Mouse (Mus musculus) left cerebral cortex, adult 2 months (tissue): ENCODE results near the gene Lsamp. TPM values are rescaled to one million over a fixed set of nuclear protein-coding genes. Genes with fewer than 3 reads are reported as not detected.

Experiments used
- DNase-seq, 2 experiments: peaks; one replicate each; pipeline ENCODE4 v3.0.0; 2021 to 2022; ENCODE audit warnings: low spot score in 2 of 2, mixed read lengths in 1 of 2; ENCODE audit errors: extremely low spot score in 1 of 2
- H3K27ac ChIP-seq: fragments of 200-600 bp; 2 replicates; pipeline ENCODE4 v1.8.1; 2022
- H3K4me3 ChIP-seq: fragments of 200-600 bp; 2 replicates; pipeline ENCODE4 v1.8.1; 2022
- CTCF ChIP-seq: fragments of 200-600 bp; IDR thresholded peaks from 2 replicates; pipeline ENCODE4 v1.8.1; 2022; ENCODE audit warnings: antibody characterized with exemption, mild to moderate bottlenecking, moderate library complexity
- intact Hi-C: fragments of 180-260 bp; cut with DNase I; formaldehyde crosslinking; loops from one replicate; pipeline ENCODE4 v1.15.1; 2025
- total RNA-seq, 2 experiments: library from RNA; stranded (reverse); gene quantifications; 2 replicates each; pipeline ENCODE4 v1.2.3; 2021

Gene Lsamp
- total RNA-seq, 2 experiments from 2014 or later = 245 to 265 TPM

- intact Hi-C loops = no loop called here
- H3K27ac ChIP-seq = no peak overlapping the region
- TF ChIP-seq CTCF = no peak
Measured at GRCm38 (mm10) chr16:40294296-40294882, 310.2 kb downstream of the Lsamp start.

GRCm38 (mm10) chr16:40295240-40295639 lies 311.1 kb downstream of the Lsamp start:
- Histone ChIP-seq H3K4me3 (no peak overlapping the region), H3K27ac (no peak overlapping the region)
- TF ChIP-seq CTCF = no peak
- intact Hi-C loops = no loop called here
- DNase-seq = no peak

More at GRCm38 (mm10) chr16:40294296-40294882, 310.2 kb downstream of the Lsamp start:
- no peak overlapping the region for H3K4me3 ChIP-seq
- no peak for DNase-seq

DNA sequence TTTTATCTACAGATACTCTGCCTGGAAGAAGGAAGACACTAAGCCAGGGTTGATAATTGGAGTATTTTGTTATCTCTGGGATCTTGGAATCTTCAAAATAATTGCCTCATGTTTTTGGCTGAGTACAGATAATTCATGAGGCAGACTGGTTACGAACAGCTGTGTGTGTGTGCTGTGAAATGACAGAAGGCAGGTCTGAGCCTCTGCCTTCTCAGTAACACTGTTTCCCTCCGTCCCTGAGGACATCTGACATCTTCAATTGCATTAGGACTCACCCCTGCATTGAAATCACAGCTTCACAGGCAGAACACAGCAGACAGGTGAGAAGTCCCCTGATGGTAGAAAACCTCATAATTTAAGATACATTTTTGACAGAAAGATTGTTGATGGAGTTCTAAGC lies 323.5 kb downstream of the Lsamp start:
- intact Hi-C loops = no loop called here
- no peak overlapping the region for H3K27ac ChIP-seq
- no peak overlapping the region for H3K4me3 ChIP-seq
- TF ChIP-seq CTCF = no peak
- no peak for DNase-seq

DNA sequence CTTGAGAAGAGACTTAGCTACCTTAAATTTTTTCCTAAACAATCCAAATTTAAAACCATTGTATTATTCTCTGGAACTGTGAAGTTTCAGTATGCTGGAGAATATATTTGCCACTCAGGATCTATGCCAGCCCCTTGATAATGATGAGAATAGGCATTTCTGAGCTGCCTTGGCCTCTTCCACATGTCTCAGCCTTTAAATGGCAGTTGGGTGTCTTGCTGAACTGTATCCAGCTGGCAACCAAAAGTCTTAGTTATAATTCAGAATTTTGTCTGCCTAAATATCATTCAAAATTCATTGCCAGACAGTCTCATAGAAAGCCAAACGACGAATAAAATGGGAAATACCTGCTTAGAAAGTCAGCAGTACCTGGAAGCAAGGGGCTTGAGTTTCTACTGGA lies 332.0 kb downstream of the Lsamp start:
- intact Hi-C loops = no loop called here
- H3K27ac ChIP-seq = no peak overlapping the region
- no peak overlapping the region for H3K4me3 ChIP-seq
- no peak for DNase-seq
- TF ChIP-seq CTCF = no peak

DNA sequence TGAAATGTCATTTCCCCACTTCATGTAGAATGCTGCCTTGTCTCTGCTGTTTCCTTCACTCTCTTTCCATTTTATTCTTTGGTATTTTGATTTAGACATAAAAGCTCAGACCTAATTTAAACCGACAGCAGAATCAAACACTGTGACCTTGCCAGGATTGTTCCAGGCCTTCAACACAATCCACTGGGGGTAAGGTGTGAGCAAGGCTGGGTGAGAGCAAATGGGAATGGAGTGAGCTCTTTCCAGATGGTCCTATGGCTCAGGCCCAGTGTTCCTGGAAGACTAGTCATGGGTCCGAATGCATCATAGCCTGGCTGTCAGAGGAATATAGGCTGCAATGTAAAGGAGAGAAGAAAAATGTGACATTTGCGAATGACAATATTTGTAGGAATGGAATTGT lies 340.6 kb downstream of the Lsamp start:
- Histone ChIP-seq H3K27ac (no peak overlapping the region), H3K4me3 (no peak overlapping the region)
- DNase-seq = no peak
- TF ChIP-seq CTCF = no peak
- intact Hi-C loops = no loop called here

- H3K27ac ChIP-seq = no peak overlapping the region
- intact Hi-C loops = no loop called here
- TF ChIP-seq CTCF = no peak
- no peak overlapping the region for H3K4me3 ChIP-seq
- no peak for DNase-seq
Measured at GRCm38 (mm10) chr16:40328249-40328820, 344.2 kb downstream of the Lsamp start.

- no peak overlapping the region for H3K4me3 ChIP-seq
- H3K27ac ChIP-seq = no peak overlapping the region
- TF ChIP-seq CTCF = no peak
- no peak for DNase-seq
- intact Hi-C loops = no loop called here
Measured at GRCm38 (mm10) chr16:40369677-40370076, 385.5 kb downstream of the Lsamp start.

GRCm38 (mm10) chr16:40371291-40371690 lies 387.1 kb downstream of the Lsamp start:
- no peak for TF ChIP-seq CTCF
- intact Hi-C loops = no loop called here
- no peak for DNase-seq
- Histone ChIP-seq H3K27ac (no peak overlapping the region), H3K4me3 (no peak overlapping the region)

DNA sequence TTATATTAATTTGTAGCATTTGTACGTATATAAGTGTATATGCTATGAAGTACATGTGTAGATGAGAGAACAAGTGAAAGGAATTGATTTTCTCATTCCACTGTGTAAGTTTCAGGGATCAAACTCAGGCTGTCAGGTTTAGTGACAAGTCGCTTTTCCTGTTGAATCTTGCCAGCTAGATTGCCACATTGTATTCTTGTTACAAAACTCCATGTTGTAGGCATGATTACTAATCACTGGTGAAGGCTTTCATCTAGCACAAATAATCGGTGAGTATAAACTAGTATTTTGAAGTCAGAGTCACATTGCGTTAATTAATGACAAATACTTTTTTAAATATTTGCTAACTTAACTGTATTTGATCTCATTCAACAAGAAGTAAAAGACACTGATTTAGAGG lies 391.2 kb downstream of the Lsamp start:
- no peak for TF ChIP-seq CTCF
- Histone ChIP-seq H3K27ac (no peak overlapping the region), H3K4me3 (no peak overlapping the region)
- no peak for DNase-seq
- intact Hi-C loops = no loop called here

DNA sequence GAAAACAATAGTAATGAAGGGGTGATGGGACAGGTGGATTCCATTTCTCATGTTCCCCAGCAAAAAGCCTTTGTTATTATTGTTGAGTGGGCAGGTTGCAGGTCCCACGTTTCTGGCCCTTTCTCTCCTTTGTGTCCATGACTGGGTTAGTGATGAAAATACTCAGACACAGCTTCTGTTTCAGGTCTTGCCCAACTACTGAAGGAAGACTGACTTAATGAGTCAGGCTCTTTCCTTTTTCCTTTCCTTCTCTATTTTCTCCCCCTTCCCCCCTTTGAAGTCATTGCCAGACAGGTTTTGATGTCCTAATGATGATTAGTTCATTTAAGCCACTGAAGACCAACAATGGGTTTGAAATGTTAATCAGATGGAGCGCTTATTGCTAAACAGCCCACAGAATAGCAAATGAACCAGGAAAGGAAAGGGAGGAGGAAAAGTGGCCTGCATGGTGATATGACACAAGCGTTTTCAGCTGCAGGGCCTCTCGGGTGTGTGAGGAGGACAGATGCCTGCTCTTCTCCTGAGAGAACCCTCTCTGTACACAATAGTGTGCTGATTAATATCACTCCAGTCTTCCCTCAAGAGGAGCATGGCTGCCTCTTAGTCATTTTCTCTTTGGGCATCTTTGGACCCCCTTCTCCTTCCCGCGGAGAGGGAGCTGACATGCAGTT lies 393.1 kb downstream of the Lsamp start:
- no peak for TF ChIP-seq CTCF
- Histone ChIP-seq H3K27ac (no peak overlapping the region), H3K4me3 (no peak overlapping the region)
- DNase-seq = no peak
- intact Hi-C loops = no loop called here

DNA sequence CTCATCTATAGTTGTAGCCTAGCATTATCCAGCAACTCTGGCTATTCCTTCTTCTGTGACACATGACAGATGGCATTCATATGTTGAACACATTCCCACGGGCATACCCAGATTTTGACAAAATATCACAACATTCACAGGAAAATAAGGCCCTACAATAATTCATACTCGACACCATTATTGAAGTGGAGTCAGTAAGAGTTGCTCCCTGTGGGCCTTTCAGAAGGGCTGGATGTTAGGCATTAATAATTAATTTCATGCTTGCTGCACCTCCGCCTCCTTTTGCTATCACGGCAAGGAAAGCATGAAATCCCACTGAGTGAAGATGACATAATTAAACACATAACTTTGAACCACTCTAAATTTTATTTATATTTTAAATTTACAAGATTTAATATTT lies 407.9 kb downstream of the Lsamp start:
- Histone ChIP-seq H3K27ac (no peak overlapping the region), H3K4me3 (no peak overlapping the region)
- TF ChIP-seq CTCF = no peak
- intact Hi-C loops = no loop called here
- DNase-seq = no peak

GRCm38 (mm10) chr16:40399531-40399930 lies 415.4 kb downstream of the Lsamp start:
- DNase-seq = no peak
- Histone ChIP-seq H3K27ac (no peak overlapping the region), H3K4me3 (no peak overlapping the region)
- intact Hi-C loops = no loop called here
- no peak for TF ChIP-seq CTCF

DNA sequence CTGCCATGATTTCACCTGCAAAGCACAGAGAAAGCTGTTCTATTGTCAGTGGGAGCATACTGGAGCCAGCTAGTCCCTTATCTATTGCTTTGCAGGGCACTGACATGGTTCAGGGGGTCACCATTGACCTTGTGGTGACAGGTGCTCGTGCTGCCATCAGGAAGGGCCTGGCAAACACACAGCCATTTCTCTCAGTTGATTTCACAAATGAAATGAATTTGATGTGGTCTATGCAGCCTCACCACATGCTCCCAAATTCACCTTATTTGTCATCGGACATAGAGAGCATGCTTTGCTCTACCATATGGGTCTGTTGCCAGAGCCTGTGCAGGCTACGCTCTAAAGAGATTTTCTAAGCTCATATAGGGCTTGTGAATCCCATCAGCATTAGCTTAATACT lies 450.1 kb downstream of the Lsamp start:
- no peak for TF ChIP-seq CTCF
- DNase-seq = no peak
- intact Hi-C loops = no loop called here
- Histone ChIP-seq H3K4me3 (no peak overlapping the region), H3K27ac (no peak overlapping the region)
